Mouse (Mus musculus) c-Kit-positive CD71-positive TER-119-positive erythroid progenitor cells, embryonic 14.5 days (primary cell): ENCODE data around the gene Ptprn.
"Not testable (repeated sequence)": the region's sequence is repeated elsewhere in the genome, so short reads cannot be mapped to it uniquely, and the experiment has no call there.

Source experiments
- DNase-seq: peaks from one replicate; pipeline ENCODE4 v3.0.0-alpha.2; 2013; ENCODE audit warnings: low spot score

Gene Ptprn

DNA sequence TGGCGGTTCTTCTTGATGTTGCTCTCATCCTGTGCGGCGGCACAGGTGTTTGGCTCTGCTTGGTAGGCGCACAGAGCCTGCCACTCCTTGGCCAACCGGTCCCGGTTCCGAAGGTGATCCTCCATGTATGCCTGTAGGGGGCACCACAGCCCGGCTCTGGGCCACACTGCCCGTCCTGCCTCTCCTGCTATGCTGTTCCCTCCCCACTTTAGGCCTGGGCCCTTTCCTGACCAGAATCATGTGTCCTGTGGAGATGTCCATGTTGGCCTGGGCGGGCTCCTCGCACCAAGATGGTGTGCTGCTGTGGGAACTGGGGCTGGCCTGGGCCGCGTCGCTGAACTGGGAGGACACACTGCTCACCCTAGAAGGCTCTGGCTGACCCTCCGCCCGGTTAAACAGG, 11.3 kb downstream of the Ptprn start:
- DNase-seq: no peak

DNA sequence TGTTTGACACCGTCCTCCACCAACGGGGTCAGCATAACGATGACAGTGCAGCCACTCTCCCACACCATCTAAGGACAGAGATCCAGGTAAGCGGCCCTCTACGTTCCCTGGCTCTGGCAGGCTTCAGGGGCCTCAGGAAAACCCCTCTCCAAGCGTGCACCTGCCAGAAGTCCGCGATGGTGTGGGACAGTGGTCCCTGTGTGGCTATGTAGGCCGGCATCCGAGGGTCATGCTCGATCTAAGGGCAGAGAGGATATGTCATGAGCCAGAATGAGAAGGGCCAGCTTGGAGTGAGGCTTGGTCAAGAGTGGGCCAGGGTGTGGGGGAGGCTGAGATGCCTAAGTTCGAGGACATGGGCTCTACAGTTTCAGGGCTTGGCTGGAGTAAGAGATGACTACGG, 12.0 kb downstream of the Ptprn start:
- no peak for DNase-seq

DNA sequence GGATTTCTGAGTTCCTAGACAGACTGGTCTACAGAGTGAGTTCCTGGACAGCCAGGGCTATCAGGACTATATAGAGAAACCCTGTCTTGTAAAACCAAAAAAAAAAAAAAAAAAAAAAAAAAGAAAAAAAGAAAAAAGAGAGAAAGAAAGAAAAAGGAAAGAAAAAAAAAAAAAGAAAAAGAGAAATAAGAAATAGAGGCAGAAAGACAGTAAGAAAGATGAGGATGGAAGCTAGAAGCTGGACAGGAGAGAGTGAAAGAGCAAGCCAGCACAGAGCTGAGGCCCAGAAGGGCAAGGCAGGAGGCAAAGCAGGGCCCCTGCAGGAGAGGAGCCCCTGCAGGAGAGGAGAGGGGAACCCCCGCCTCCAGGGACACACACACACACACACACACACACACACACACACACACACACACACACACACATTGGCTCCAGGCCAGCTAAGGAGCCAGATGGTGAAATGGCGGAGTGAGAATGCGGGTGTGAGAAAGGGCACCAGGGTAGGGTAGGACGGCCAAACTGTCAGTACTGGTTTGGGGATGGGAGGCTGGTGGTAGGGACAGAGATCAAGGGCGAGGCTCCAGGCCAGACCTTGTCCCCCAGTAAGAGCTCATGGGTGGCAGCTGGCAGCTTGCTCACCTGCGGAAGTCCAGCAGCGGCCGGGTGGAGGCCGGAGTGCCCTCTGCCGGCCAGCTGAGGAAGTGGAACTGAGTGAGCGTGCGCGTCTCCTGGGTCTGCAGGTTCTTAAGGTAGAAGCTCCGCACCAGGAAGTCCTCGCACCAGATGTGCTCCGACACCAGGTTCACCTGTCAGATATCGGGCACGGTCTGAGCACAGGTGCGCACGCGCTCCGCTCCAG, 13.0 kb downstream of the Ptprn start:
- DNase-seq: peak; percentile 75

DNA sequence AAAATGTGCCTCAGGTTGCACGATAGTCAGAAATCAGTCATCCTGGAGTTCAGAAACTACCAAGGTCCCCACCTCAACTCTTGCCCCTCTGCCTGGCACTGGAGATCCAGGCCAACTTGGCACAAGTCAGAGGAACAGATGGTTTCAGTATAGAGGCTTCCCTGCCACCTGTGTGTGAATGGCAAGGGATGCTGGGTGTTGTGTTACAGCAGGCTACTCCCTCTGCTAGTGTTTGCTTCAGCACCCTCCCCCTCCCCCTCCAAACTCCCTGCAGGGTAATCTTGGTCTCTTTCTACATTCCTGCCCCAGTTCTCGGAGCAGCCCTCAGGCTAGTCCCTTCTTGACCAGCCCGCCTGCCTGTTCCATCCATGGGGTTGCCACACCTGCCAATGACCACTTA, 13.8 kb downstream of the Ptprn start:
- DNase-seq: no peak

DNA sequence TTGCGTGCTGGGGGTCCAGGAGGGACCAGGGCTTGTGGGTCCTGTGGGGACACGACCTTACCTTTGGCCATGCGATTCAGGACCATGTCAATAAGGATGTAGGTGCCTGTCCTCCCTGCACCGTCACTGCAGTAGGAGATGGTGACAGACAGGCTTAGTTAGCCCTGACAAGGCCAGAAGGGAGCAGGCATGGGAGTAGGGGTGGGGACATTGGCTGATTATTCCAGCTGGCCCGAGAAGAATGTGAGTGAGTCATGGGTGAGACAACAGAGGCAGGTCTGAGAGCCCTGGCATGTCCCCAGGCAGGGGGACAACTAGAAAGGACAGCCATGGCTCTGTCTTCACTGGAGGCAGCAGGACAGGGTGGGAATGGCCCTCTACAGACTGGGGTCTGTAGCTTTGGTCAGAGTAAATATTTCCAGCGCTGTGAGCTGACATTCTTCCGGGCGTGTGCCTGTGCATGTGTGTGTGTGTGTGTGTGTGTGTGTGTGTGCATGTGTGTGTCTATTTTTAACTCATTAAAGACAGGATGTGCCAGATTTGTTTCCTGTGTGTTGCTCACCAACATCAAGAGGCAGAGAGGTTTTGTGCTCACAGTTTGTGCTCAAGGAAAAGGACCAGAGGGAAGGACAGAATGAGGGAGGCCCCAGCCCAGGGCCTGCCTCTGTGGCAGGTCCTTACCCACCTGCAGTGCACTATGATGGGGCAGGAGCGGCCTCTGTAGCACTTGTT, 16.1 kb downstream of the Ptprn start:
- no peak for DNase-seq

DNA sequence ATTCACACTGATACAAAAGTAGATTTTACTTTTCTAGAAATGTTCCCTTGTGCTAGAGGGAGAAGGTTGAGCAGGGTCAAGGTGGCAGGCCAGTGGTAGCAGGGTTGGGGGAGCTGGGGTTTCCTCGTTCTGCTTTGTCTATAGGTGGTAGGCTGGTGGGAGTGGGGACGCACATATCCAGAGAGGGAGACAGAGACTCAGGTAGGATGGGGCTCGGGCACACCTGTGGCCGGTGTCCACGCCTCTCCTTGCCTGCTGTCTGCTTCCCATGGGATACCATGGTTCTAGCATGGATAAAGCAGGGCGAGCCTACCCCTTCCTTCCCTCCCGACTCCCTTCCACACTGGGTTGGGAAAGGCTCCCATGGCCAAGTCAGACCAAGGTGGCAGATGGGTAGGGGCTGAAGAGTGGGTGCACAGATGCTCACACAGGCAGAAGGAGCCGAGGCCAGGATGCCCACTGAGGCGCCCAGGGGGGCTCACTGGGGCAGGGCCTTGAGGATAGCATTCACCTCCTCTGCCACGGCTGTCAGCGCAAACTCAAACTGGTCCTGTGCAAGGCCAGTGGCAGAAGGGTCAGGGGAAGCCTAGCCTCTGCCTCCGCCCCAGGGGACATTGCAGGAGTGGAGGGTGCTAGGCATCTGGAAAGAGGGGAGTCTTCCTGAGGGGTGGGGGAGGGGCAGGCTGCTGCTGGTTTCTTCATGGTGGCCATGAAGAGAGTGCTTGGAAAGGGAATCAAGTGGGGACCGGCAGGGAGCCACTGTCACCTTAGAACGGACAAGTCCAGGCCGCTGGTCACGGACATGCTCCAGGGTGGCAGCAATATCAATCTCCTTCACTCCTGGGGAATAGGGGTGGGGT, 17.0 kb downstream of the Ptprn start:
- DNase-seq: no peak

DNA sequence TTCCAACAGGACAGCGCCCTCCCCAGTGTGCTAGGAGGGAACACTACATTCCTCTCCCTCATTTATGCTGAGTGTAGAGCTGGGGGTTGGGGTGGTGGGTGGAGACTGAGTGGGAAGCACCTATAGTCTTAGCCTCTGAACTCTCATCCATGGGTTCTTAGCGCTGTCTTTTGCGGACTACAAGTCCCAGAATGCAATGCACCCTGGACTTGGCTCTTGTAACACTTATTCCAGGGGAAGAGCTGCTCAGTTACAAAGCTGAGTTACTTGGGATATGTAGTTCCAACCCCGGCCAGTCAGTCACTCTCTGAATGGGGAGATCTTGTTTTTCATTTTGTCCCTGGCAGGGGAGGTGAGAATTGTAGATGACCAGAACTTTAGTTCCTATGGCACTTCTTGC, 19.5 kb downstream of the Ptprn start:
- peak; percentile 50 for DNase-seq

DNA sequence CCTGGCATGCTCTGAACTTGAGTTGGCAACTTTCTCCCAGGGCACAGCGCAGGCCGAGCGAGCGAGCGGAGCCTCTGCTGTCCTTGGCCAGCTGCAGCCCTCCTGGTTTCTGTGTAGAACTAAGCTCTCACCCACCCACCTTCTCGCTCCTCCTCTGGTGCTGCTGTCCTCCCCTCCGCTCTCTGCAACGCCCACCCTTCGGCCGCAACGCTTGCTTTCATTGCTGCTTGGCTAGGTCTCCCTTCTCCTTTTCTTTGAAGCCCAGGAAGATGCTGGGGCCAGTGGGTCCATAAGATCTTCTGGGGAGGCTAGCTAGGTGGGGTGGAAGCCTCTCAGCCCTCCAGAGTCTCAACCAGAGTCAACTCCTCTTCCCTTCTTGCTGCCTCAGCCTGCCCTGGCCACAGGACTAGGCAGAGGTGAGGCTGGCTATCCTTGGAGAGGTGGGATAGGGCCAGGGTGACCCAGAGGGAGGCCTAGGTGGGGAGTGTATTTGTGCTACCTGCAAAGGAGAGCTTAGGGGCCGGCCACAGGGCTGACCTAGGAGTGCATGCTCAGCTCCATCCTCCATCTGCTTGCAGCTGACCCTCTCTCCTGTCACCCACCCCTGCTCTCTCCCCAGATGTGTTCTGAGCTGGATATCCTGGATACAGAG, 20.0 kb downstream of the Ptprn start:
- no peak for DNase-seq

DNA sequence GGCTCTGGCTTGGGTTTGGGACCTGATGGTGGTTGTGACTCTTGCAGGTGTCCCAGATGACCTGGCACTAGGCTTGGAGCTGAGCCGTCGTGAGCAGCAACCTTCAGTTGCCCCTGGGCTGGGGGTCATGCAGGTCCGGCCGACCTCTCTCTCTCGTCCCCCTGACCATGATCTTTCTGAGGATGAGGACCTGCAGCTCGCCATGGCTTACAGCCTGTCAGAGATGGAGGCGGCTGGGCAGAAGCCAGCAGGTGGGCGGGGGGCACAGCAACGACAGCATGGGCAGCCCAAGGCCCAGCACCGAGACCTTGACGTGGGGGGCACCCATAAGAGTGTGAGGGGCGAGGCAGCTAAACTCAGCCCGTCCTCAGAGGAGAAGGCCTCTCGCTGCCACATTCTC, 20.9 kb downstream of the Ptprn start:
- DNase-seq: no peak

DNA sequence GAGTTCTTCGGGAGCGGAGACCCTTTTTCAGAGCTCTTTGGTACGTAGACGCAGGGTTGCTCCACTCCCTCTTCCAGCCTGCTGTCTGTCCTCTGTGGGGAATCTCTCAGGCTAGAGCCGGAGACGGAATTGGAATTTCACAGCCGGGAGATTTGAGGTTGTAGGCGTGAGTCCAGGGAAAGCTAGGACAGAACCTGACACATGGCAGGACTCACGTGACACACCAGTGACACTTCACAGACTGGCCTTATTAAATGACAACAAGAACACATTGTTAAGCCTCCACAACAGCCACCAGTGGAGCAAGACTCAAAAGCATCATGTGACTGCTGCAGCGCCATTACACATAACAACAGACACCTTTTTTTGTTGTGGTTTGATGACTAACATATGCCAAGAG, 24.7 kb downstream of the Ptprn start:
- DNase-seq: no peak

DNA sequence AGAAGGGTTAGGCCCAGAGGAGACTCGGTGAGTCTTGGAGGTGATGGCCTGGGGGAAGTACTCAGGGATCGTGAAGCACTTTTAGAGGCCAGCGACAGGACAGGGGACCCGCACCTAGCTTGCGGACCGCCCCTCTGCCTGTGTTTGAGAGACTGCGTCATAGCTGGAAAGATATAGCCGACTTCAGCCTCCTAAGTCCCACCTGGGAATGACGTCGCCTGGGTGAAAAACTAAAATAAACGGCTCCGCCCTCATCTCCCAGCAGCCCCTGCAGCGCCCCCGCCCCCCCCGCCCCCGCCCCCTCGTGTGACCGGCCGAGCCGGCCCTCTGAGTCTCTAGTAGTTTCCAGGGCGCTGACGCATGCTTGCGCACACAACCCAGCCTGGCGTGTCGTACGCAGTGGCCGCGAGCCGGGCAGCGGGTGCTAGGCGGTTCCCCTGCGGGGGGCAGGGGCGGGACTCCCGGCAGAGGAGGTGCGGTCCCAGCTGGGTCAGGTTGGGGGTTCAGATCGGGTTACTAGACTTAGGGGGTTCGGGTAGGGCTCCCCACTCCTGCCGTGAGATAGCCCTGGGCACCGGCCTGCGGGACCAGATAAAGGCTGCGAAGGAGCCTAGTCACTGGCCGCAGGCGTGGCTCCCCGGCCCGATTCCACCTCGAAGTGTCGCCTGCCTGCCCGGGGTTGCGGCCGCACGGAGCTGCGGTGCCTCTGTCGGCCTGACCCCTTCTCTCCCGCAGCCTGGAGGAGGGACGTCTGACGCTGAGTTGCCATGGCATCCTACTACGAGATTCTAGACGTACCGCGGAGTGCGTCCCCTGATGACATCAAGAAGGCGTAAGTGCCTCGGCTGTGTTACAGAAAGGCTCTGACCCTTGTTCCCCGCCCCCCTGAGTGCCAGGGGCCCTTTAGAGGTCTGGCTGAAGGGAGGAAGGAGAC, 27.9 kb downstream of the Ptprn start, which contains the start of gene Dnajb2:
Gene Dnajb2 (plus strand): TSS at position 290 of the 934 bp plus-strand sequence.
- DNase-seq: peak; percentile 86

DNA sequence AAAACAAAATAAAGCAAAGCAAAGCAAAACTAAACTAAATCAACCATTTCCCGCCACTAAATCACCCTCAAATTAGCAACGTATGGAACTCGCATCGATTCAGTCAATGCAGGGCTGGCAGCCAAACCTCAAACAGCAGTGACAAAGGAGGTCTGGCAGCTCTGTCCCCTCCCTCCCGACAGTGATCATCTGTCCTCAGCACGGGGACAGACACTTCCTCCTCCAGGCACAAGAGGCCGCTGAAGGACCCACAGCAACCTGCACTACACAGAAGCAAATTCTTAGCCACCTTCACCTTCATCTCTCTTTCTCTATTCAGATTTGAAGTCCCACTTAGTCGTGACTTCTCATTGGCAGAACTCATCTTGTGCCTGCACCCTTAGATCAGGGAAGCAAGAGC, 29.7 kb downstream of the Ptprn start:
- peak; percentile 58 for DNase-seq

DNA sequence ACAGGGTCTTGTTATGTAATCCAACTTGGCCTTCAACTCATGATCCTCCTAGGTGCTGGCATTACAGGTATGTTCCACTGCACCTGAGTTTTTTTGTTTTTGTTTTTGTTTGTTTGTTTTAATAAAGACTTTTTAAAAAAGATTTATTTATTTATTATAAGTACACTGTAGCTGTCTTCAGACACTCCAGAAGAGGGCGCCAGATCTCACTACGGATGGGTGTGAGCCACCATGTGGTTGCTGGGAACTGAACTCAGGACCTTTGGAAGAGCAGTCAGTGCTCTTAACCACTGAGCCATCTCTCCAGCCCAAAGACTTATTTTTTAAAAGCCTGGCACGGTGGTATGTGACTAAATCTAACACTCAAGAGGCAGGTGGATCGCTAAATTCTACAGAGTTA, 31.8 kb downstream of the Ptprn start:
- not testable (repeated sequence) for DNase-seq

DNA sequence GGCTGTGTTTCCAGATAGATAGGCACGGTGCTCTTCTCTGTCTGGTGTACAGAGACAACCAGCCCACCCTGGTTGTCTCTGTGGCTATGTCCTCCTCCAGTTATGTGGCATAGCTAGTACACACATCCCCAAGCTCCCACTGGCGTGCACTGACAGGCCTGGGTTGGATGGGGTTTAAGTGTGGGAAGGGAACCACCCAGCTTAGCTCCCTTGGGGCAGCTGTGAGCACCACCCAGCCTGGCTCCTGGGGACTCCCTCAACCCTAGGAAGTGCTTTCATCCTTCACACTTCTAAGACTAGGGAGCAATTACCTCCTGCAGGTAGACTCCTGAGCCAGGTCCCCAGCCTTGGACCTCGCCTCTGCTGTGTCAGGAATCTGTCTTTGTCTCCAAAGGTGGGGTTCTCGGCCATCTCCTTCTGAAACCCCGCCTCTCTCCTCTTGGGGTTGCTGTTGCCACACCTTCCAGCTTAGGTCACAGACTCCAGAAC, 32.6 kb downstream of the Ptprn start, which contains the start of gene A630095N17Rik:
Gene A630095N17Rik (minus strand): TSS at position 439 of the 489 bp plus-strand sequence.
- DNase-seq: no peak

DNA sequence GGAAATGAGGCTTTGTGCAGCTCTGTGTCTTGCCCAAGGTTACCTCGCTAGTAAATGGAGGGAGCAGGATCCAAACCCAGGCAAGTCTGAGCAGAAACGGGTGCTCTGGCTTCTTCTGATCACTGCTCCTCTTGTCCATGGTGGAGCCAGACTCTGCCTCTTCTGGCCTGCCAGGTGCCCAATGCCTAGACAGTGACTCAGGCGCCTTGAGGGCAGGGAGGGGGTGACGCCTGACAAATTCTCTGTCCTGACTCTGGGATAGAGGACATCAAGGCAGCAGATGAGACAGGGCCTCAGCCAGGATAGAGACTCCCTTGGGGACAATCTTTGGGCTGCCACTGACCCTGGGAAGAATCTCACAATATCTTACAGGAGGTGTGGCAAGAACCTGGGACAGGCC, 33.1 kb downstream of the Ptprn start:
- DNase-seq: no peak

DNA sequence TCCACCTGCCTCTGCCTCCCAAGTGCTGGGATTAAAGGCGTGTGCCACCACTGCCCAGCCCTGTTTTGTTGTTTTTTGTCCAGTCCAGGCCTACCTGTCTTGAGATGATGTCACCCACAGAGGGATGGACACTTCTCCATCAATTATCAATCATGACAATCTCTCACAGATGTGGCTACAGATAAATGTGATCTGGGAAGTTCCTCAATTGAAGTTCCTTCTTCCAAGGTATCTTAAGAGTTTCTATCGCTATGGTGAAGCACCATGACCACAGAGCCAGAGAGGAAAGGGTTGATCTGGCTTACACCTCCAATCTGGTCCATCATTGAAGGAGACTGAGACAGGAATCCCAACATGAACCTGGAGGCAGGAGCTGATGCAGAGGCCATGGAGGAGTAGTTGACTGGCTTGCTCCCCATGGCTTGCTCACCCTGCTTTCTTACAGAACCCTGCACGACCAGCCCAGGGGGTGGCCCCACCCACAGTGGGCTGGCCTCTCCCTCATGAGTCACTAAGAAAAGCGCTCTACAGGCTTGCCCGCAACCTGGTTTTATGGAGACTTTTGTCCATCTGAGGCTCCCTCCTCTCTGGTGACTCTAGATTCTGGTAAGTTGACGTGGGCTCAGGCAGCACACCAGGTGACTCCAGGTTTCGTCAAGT, 33.8 kb downstream of the Ptprn start:
- no peak for DNase-seq

DNA sequence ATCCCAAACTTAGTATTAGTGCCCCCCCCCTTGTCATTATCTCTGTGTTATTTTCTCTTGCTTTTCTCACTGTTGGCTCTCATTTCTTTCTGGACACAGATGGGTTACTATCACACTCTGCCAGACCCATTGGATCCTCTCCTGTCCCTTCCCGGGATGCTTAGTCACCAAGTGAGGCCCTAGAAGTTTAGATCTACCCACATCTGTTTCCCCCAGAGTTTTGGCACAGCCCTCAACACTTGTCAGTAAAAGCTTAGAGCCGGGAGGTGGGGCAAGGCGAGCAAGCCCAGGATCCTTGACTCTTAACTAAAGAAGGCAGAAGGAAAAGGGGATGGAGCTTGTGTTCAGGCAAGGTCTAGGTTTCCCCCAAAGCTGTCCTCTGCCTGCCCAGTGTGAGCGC, 35.1 kb downstream of the Ptprn start:
- DNase-seq: peak; percentile 38

DNA sequence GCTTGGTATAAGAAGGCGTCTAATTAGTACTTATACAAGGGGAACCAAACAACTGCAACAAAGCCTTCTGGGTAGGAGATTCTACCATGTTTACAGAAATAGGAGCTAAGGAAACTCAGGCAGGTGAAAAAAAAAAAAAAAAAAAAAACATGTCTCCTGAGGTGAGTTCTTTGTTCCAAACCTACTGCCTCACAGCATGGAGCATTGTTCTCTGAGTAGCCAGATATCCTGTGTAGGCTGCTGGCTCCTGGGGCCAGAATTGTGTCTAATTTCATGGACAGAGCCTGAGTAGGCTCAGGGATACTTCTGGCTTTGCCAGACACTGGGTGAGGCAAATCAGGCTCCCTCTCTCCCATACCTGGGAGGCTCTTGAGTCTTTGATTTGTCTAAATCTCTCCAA, 36.6 kb downstream of the Ptprn start:
- DNase-seq: no peak

DNA sequence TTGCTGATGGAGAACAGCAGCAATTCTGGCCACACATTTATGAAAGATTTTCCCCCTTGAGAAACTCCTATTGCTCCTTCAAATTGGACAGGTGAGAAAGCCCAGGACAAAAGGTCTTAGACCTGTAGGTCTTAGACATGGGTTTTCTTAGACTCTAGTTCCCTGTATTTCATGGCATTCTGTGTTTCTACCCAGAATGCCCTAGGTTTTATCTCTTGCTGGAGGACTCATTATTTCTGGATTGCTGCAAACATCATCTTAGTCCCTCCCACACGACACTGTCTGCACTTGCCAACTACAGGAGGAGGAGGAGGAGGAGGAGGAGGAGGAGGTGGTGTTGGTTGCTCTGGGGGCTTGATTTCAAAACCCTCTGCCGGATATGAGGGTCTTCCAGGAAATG, 38.2 kb downstream of the Ptprn start:
- no peak for DNase-seq

DNA sequence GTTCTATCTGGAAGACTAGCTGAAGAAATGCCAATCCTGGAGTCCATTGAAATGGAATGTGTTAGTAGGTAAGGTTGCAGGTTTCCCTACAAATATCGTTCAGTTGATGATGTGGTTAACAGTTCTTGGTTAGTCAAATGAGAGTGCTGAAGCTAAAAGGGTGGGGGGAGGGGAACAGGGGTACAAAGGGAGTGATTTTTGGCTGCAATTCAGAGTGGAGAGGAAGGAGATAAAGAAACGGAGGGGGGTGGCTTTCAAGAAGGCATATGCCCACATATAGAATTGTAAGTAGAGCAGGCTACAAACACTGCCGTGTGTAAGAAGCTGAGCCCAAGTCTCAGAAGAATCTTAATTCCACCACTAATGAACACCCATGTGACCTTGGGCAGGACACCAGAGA, 38.8 kb downstream of the Ptprn start:
- no peak for DNase-seq
